14 mouse cellular contexts compared by ENCODE assay signal in the genomic region with DNA sequence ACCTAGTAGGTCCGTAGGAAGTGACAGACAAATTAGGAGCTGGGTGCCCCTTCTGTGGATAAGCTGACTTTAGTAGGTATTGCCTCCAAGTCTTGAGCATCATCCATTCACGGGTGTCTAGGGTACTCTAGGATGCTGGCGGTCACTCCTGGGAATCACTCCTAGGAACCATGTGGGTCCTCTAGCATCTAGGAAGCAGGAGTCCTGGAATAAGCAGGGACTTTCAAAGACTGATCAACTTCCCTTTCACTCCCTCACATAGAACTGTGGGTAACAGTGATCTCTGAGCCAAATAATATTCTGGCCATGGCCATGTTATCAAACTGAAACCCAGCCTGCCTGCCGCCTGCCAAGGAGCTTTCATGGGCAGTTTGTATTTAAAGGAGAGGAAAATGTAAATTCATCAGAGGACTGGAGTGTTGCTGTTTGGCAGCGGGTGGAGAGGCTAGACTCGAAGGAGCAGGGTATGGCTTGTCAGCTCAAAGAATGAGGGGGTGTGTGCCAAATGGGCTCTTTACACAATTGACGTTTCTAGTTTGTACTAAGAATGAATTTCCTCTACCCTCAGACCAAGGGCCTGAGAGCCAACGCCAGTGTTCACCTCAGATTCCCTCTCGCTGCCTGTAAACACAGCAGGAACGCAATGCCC.
DNase-seq lines count a peak whose midpoint lies in the region; ATAC-seq and TF ChIP-seq lines count a peak whose summit lies in the region.
"Had no signal": no experiment of that assay in that cellular context is flagged by ENCODE, and none has a peak within 500 bp of the region (broad histone marks: within the 10 kb centered on the region; RNA-seq: fewer than 3 reads in every experiment).

No protein-coding gene starts in this region.

- intact Hi-C loops in left cerebral cortex, postnatal 4 days (cut with DNase I), result no loop called here
- intact Hi-C loops in left cerebral cortex, adult 2 months (cut with DNase I), result no loop called here

- peak; percentile 14 for DNase-seq in forebrain, embryonic 14.5 days (ENCODE audit: low spot score)
- DNase-seq in forebrain, embryonic 11.5 days (ENCODE audit: low spot score), result no peak
- DNase-seq in left cerebral cortex, postnatal 4 days, result peak; percentile 13
- no peak for DNase-seq in left cerebral cortex, adult 2 months (ENCODE audit: extremely low spot score in 1 of 2, low spot score in 2 of 2)
- DNase-seq in fibroblast of lung, adult 2 months (ENCODE audit: low read depth), result peak; percentile 76
- DNase-seq in lung, postnatal 25 days (ENCODE audit: low spot score), result peak; percentile 68
- no peak for DNase-seq in spleen, postnatal 36 days (ENCODE audit: low spot score in 2 of 2)
- DNase-seq in urinary bladder, postnatal 10 days (ENCODE audit: low spot score), result no peak
- DNase-seq: adrenal gland, postnatal 25 days; cerebellum, adult 18-20 months; kidney, adult 18-20 months had no signal

- H3K9me3 ChIP-seq in forebrain, embryonic 14.5 days (replicated peaks; ENCODE audit: control insufficient read depth, low read length), result no peaks in the 10 kb centered on the region
- no peaks in the 10 kb centered on the region for H3K9me3 ChIP-seq in forebrain, embryonic 11.5 days (ENCODE audit: control insufficient read depth, low read length)
- H3K9me3 ChIP-seq: embryonic facial prominence, embryonic 12.5 days; limb, embryonic 15.5 days; stomach, embryonic 15.5 days had no signal

- no peaks in the 10 kb centered on the region for H3K36me3 ChIP-seq in forebrain, embryonic 14.5 days (ENCODE audit: control insufficient read depth, insufficient read depth, low read length)
- no peaks in the 10 kb centered on the region; the same call in 1 of the 2 replicates for H3K36me3 ChIP-seq in forebrain, embryonic 11.5 days (ENCODE audit: control insufficient read depth, insufficient read depth, low read length)
- H3K36me3 ChIP-seq: embryonic facial prominence, embryonic 12.5 days; limb, embryonic 15.5 days; stomach, embryonic 15.5 days had no signal

- 68% methylated on average over 10 of the region's 10 CpGs for WGBS in forebrain, embryonic 14.5 days
- 79% methylated on average over 10 of the region's 10 CpGs for WGBS in forebrain, embryonic 11.5 days

- H3K4me1 ChIP-seq in forebrain, embryonic 14.5 days (ENCODE audit: control insufficient read depth, insufficient read depth, low read length), result no peaks in the 10 kb centered on the region
- H3K4me1 ChIP-seq in forebrain, embryonic 11.5 days (replicated peaks; ENCODE audit: control insufficient read depth, insufficient read depth, low read length), result no peaks in the 10 kb centered on the region
- H3K4me1 ChIP-seq: embryonic facial prominence, embryonic 12.5 days; limb, embryonic 15.5 days; stomach, embryonic 15.5 days had no signal

- no peak overlapping the region for H3K4me3 ChIP-seq in forebrain, embryonic 14.5 days (ENCODE audit: low read depth, low read length)
- no peak overlapping the region for H3K4me3 ChIP-seq in forebrain, embryonic 11.5 days (ENCODE audit: low read depth, low read length)
- no peak overlapping the region for H3K4me3 ChIP-seq in left cerebral cortex, adult 2 months
- H3K4me3 ChIP-seq: embryonic facial prominence, embryonic 12.5 days; limb, embryonic 15.5 days; stomach, embryonic 15.5 days had no signal

- no peak overlapping the region for H3K9ac ChIP-seq in forebrain, embryonic 14.5 days (ENCODE audit: low read length)
- no peak overlapping the region for H3K9ac ChIP-seq in forebrain, embryonic 11.5 days (ENCODE audit: low read length)
- H3K9ac ChIP-seq: embryonic facial prominence, embryonic 12.5 days; limb, embryonic 15.5 days; stomach, embryonic 15.5 days had no signal

- H3K27me3 ChIP-seq in forebrain, embryonic 14.5 days (replicated peaks; ENCODE audit: control insufficient read depth, insufficient read depth, low read length), result no peaks in the 10 kb centered on the region
- no peaks in the 10 kb centered on the region for H3K27me3 ChIP-seq in forebrain, embryonic 11.5 days (ENCODE audit: control insufficient read depth, insufficient read depth, low read length)
- H3K27me3 ChIP-seq: embryonic facial prominence, embryonic 12.5 days; limb, embryonic 15.5 days; stomach, embryonic 15.5 days had no signal

- TF ChIP-seq CTCF in left cerebral cortex, adult 2 months (IDR thresholded peaks at IDR 0.05), result no peak

- ATAC-seq in forebrain, embryonic 14.5 days, result no peak
- ATAC-seq in forebrain, embryonic 11.5 days (replicated peaks; ENCODE audit: low FRiP score), result no peak

- H3K27ac ChIP-seq in forebrain, embryonic 14.5 days (ENCODE audit: low read depth, low read length), result no peak overlapping the region
- no peak overlapping the region for H3K27ac ChIP-seq in forebrain, embryonic 11.5 days (ENCODE audit: low read depth, low read length)
- H3K27ac ChIP-seq in left cerebral cortex, adult 2 months, result no peak overlapping the region
- H3K27ac ChIP-seq: embryonic facial prominence, embryonic 12.5 days; limb, embryonic 15.5 days; stomach, embryonic 15.5 days had no signal

- no peak overlapping the region for H3K4me2 ChIP-seq in forebrain, embryonic 14.5 days (ENCODE audit: low read length)
- no peak overlapping the region for H3K4me2 ChIP-seq in forebrain, embryonic 11.5 days (ENCODE audit: low read depth, low read length, severe bottlenecking)
- H3K4me2 ChIP-seq: embryonic facial prominence, embryonic 12.5 days; limb, embryonic 15.5 days; stomach, embryonic 15.5 days had no signal

Comparison
In these comparisons a context has a peak if more than half of its experiments do, and no peak if none do; other contexts are left out.
1. DNase-seq: peak in forebrain, embryonic 14.5 days (single experiment), left cerebral cortex, postnatal 4 days (single experiment), fibroblast of lung, adult 2 months (single experiment) and lung, postnatal 25 days (single experiment); none in forebrain, embryonic 11.5 days (single experiment), left cerebral cortex, adult 2 months (0 of 2), spleen, postnatal 36 days (0 of 2) and urinary bladder, postnatal 10 days (single experiment).